Mouse (Mus musculus) stomach, embryonic 14.5 days (tissue): ENCODE measurements around the gene Mall. TPM values are rescaled to one million over a fixed set of nuclear protein-coding genes. Genes with fewer than 3 reads are reported as not detected.

ENCODE experiments used
- ATAC-seq: fragments of 200-750 bp; cut with Nextera tagmentation; 2 replicates; pipeline ENCODE4 v1.8.0; 2017; ENCODE audit warnings: low read depth, moderate TSS enrichment; ENCODE audit not compliant: insufficient number of reproducible peaks, insufficient read depth, low FRiP score
- H3K27ac ChIP-seq: fragments of 300-500 bp; sonication (generic); 2 replicates; pipeline ENCODE4 v1.5.1; 2014; ENCODE audit warnings: mild to moderate bottlenecking, low read length, moderate library complexity, mixed read lengths
- H3K27me3 ChIP-seq: fragments of 300-500 bp; sonication (generic); 2 replicates; pipeline ENCODE4 v1.6.1; 2014; ENCODE audit warnings: low read length, control low read depth, mixed read lengths; ENCODE audit not compliant: control insufficient read depth, insufficient read depth
- H3K36me3 ChIP-seq: fragments of 300-500 bp; sonication (generic); 2 replicates; pipeline ENCODE4 v1.6.1; 2014; ENCODE audit warnings: mild to moderate bottlenecking, control low read depth, low read length, moderate library complexity, mixed read lengths; ENCODE audit not compliant: control insufficient read depth, insufficient read depth
- H3K4me1 ChIP-seq: fragments of 300-500 bp; sonication (generic); 2 replicates; pipeline ENCODE4 v1.6.1; 2014; ENCODE audit warnings: low read length, control low read depth, mixed read lengths; ENCODE audit not compliant: control insufficient read depth, insufficient read depth
- H3K4me2 ChIP-seq: fragments of 300-500 bp; sonication (generic); replicated peaks from 2 replicates; pipeline ENCODE4 v1.6.1; 2014; ENCODE audit warnings: low read depth, low read length, control low read depth
- H3K4me3 ChIP-seq: fragments of 300-500 bp; sonication (generic); 2 replicates; pipeline ENCODE4 v1.5.1; 2014; ENCODE audit warnings: low read depth, low read length, control low read depth
- H3K9ac ChIP-seq: fragments of 300-500 bp; sonication (generic); replicated peaks from 2 replicates; pipeline ENCODE4 v1.6.1; 2014; ENCODE audit warnings: low read depth, mild to moderate bottlenecking, control low read depth, low read length, moderate library complexity, mixed read lengths
- H3K9me3 ChIP-seq: fragments of 300-500 bp; sonication (generic); 2 replicates; pipeline ENCODE4 v1.6.1; 2016; ENCODE audit warnings: low read depth, low read length, control low read depth; ENCODE audit not compliant: control insufficient read depth
- WGBS: fragments of 180-500 bp; shearing (Covaris S2); extraction: QIAGEN DNeasy Blood & Tissue Kit; methylation state at CpG from one replicate; pipeline ENCODE4 v1.1.7; 2014; 5-methylcytosine and 5-hydroxymethylcytosine counted together
- polyA plus RNA-seq: library from polyadenylated mRNA; unstranded; fragments of >200 nt; fragmentation: Nextera tagmentation; extraction: Ambion mirVana; gene quantifications from 2 replicates; pipeline ENCODE4 v1.2.1, GENCODE M21; 2014

The Mall gene
- polyA plus RNA-seq, 1 experiment from 2014 or later, result 8.9 TPM

DNA sequence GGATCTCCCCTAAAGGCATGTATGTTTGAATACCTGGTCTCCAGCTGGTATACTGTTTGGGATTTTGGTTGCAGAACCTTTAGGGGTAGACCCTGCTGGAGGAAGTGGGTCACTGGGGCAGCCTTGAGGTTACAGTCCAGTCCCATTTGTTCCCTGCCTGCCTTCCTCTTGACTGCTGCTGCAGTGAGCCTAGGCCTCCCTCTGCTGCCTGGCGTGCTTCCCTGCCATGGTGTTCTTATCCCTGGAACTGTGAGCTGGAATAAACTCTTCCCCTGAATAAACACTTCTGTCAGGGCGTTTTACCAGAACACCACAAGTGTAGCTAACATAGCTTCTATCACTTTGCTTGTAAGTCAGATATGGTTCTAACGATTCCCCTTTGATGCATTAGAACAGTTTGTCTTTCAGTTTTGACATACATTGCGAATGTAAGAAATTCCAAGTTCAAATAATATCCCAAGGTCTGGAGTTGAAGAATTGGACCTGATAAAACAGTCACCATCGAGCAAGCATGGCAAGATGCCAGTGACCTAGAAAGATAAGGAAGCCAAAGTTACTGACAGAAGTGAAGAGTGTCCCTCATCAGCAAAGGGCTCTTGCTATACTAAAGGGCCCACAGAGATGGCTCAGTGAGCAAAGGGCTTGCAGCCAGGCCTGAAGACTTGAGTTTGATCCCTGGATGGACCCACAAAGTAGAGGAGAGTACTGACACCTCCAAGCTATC is 29.6 kb upstream of the Mall start:
- H3K4me1 ChIP-seq, result no peaks in the 10 kb centered on the region; the same call in 1 of the 2 replicates
- no peak overlapping the region for H3K27ac ChIP-seq
- H3K4me2 ChIP-seq, result no peak overlapping the region
- no peaks in the 10 kb centered on the region for H3K27me3 ChIP-seq
- peaks cover 7% of the 10 kb centered on the region for H3K36me3 ChIP-seq
- H3K9me3 ChIP-seq, result no peaks in the 10 kb centered on the region
- no peak overlapping the region for H3K4me3 ChIP-seq
- H3K9ac ChIP-seq, result no peak overlapping the region
- WGBS, result 82% methylated on average over 5 of the region's 5 CpGs
- ATAC-seq, result no peak

DNA sequence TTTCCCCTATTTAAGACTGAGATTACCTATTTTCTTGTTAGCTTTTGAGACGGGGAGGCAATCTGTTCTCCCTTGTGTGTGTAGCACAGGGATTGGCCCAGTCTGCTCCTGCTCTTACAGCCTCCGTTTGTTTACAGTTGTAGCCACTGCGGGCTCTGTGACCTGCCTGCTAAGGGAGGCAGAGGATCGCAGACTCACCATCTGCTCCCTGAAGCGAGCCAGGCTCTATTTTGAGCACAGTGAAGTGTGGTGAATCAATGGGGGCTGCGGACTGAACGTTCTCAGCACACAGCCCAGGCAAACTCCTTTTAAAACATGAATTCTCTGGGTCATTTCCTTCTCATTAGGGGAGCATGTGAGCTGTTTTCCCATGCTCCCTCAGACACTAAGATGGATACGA is 27.4 kb upstream of the Mall start:
- no peak for ATAC-seq
- Histone ChIP-seq H3K4me3 (no peak overlapping the region), H3K4me2 (no peak overlapping the region), H3K27ac (no peak overlapping the region), H3K27me3 (no peaks in the 10 kb centered on the region), H3K36me3 (peaks cover 7% of the 10 kb centered on the region), H3K9ac (no peak overlapping the region), H3K4me1 (no peaks in the 10 kb centered on the region; the same call in 1 of the 2 replicates), H3K9me3 (no peaks in the 10 kb centered on the region)
- WGBS, result 30% methylated on average over 8 of the region's 8 CpGs

DNA sequence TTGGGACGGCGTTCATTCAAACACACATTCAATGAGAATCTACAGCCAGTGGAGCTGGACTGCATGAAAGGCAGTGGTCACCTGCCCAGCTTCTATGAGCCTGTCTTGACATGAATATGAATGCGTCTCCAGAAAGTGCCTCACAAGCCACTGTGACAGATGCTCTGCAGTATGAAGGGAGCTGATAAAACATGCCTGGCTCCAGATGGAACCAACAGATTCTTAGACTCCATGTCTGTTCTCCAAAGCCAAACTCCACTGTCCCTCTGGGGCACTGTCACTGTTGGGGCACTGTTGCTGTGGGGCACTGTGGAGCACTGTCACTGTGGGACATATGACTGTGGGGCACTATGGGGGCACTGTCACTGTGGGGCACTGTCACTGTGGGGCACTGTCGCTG is 24.4 kb upstream of the Mall start:
- no peak overlapping the region for H3K27ac ChIP-seq
- ATAC-seq, result no peak
- H3K36me3 ChIP-seq, result no peaks in the 10 kb centered on the region
- H3K4me3 ChIP-seq, result no peak overlapping the region
- H3K27me3 ChIP-seq, result no peaks in the 10 kb centered on the region
- 96% methylated on average over 4 of the region's 4 CpGs for WGBS
- no peak overlapping the region for H3K4me2 ChIP-seq
- no peak overlapping the region for H3K9ac ChIP-seq
- no peaks in the 10 kb centered on the region; the same call in 1 of the 2 replicates for H3K4me1 ChIP-seq
- H3K9me3 ChIP-seq, result no peaks in the 10 kb centered on the region

DNA sequence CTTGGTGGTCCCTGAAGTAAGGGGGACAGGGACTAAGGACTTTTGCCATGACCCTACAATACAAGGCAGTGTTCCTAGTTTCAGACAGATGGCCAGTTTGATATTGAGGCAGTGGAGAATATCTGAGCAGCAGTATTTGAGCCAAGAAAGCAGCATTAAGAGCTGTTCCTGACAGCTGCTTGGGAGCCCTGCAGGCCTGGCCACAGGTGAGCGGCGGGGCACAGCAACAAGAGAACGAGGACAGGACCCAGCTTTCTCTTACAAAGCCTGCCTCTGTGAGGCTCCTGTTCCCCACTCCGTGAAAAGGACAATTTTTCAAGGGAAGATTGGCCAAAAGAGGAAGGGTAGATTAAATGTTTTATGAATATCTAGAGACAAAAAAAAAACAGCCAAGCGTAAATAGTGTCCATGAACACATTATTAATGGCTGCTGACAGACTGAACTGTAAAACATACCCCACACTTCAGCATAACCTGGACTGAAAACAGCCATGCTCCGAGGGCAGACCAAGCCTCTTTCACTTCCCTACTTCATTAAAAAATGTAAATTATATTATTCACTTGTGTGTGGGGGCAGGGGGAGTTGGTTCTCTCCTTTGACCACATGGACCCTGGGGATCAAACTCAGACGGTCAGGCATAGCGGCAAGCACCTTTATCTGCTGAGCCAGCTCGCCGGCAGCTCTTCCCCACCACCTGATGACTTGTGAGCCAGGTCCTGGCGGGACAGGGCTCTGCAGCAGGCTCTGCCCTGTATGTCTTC is 22.3 kb upstream of the Mall start:
- Histone ChIP-seq H3K9ac (no peak overlapping the region), H3K27ac (no peak overlapping the region), H3K9me3 (no peaks in the 10 kb centered on the region), H3K4me1 (no peaks in the 10 kb centered on the region; the same call in 1 of the 2 replicates), H3K27me3 (no peaks in the 10 kb centered on the region), H3K4me3 (no peak overlapping the region), H3K36me3 (no peaks in the 10 kb centered on the region), H3K4me2 (no peak overlapping the region)
- WGBS, result 59% methylated on average over 11 of the region's 11 CpGs
- ATAC-seq, result no peak

DNA sequence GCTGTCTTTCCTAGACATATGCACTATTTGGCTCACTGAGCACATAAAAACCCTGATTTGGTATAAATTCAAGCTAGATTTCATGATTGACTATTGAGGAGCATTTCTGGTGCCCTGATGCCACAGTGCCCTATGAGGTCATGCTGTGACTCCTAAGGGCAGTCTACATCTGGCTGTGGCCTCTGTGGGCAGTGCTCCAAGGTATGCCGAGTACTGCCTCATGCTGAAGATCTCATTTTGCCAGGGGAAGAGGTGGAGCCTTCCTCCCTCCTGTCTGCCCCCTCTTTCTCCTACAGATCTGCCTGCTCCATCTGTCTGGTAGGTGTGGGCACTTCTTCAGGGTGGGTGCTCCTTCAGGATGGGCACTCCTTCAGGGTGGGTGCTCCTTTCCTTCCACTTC is 19.6 kb upstream of the Mall start:
- Histone ChIP-seq H3K4me2 (no peak overlapping the region), H3K9ac (no peak overlapping the region), H3K9me3 (no peaks in the 10 kb centered on the region), H3K36me3 (peaks cover 4% of the 10 kb centered on the region; the same call in 1 of the 2 replicates), H3K27me3 (no peaks in the 10 kb centered on the region), H3K4me1 (no peaks in the 10 kb centered on the region), H3K27ac (no peak overlapping the region), H3K4me3 (no peak overlapping the region)
- no peak for ATAC-seq
- 58% methylated on average over 1 of the region's 1 CpGs for WGBS

DNA sequence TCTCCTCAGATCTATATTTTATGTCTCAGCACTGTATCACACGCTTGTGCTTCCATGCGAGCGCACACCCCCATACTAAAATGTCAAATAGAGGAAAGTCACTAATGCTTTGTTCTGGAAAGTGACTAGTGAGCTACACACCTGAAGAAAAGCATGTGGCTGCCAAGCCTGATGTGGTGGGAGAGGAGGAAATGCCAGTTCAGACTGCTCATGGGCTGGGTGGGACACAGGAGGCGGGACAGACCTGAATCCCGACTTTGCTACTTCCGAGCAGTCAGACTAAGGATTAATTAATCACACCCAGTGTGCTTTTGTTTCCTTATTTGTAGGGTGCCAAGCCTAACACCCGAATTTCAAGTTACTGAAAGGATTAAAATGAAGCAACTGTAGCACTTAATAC is 18.6 kb upstream of the Mall start:
- no peak for ATAC-seq
- Histone ChIP-seq H3K27ac (no peak overlapping the region), H3K4me3 (no peak overlapping the region), H3K9me3 (no peaks in the 10 kb centered on the region), H3K27me3 (no peaks in the 10 kb centered on the region), H3K9ac (no peak overlapping the region), H3K36me3 (peaks cover 4% of the 10 kb centered on the region; the same call in 1 of the 2 replicates), H3K4me2 (no peak overlapping the region), H3K4me1 (no peaks in the 10 kb centered on the region)
- 70% methylated on average over 7 of the region's 7 CpGs for WGBS

DNA sequence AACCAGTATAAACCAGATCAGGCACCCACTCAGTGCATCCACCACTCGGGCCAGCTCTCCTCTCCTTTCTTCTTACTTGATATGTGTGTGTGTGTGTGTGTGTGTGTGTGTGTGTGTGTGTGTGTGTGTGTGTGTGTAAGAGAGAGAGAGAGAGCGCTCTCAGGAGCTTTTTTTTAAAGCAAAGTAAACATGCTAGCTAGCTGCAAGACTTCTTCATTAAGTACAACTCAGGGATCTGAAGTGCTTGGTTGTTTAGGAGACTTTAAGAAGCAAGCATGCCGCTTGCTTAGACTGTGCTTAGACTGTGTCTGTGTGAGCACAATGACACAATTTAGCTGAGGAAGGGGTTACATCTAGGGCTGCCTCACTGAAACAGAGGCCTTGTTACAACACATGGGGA is 12.9 kb upstream of the Mall start:
- H3K4me1 ChIP-seq, result no peaks in the 10 kb centered on the region
- H3K36me3 ChIP-seq, result peaks cover 4% of the 10 kb centered on the region; the same call in 1 of the 2 replicates
- WGBS, result 53% methylated on average over 3 of the region's 3 CpGs
- no peak overlapping the region for H3K4me2 ChIP-seq
- ATAC-seq, result no peak
- H3K9me3 ChIP-seq, result no peaks in the 10 kb centered on the region
- H3K4me3 ChIP-seq, result no peak overlapping the region
- H3K27me3 ChIP-seq, result no peaks in the 10 kb centered on the region
- no peak overlapping the region for H3K9ac ChIP-seq
- H3K27ac ChIP-seq, result peak overlapping the region; percentile 21; the same call in 1 of the 2 replicates

DNA sequence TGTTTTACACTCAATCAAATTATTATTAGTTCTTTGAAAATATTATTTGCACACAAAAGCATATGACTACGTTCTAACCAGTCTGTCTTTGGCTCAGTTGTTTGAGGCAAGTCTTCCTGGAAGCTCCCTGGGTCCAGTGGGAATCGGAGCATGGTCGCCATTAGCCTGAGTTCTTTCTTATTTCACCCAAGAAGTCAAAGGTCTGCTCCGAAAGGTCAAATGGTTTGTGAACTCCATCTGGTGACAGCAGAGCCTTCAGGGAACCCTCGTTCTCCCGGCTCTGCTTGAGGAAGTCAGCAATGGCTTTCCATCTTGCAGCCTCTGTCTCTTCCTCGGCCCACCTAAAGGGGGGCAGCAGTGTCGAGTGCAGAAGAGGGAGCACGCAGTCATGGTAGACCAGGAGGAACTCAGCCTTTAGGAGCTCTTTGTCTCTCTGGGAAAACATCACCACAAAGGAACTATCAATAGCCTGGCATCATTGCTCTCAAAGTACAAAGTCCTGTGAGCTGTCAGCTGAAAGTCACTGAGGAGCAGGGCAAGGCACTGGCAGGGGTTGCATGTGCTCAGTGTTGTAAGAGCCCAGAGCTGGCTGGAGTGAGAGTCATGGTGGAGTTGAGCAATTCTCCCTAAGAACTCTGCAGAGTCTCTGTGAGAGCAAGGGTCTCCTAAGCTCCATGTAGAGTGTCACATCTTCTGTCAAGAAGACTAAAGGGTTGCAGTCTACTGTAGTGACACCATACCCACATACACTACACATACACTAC is 11.2 kb upstream of the Mall start:
- Histone ChIP-seq H3K4me2 (no peak overlapping the region), H3K27ac (no peak overlapping the region), H3K4me1 (no peaks in the 10 kb centered on the region), H3K9me3 (no peaks in the 10 kb centered on the region), H3K36me3 (peaks cover 4% of the 10 kb centered on the region; the same call in 1 of the 2 replicates), H3K4me3 (no peak overlapping the region), H3K9ac (no peak overlapping the region), H3K27me3 (no peaks in the 10 kb centered on the region)
- 72% methylated on average over 9 of the region's 9 CpGs for WGBS
- no peak for ATAC-seq
